ENCODE assay signal across 11 mouse cellular contexts in the genomic region with DNA sequence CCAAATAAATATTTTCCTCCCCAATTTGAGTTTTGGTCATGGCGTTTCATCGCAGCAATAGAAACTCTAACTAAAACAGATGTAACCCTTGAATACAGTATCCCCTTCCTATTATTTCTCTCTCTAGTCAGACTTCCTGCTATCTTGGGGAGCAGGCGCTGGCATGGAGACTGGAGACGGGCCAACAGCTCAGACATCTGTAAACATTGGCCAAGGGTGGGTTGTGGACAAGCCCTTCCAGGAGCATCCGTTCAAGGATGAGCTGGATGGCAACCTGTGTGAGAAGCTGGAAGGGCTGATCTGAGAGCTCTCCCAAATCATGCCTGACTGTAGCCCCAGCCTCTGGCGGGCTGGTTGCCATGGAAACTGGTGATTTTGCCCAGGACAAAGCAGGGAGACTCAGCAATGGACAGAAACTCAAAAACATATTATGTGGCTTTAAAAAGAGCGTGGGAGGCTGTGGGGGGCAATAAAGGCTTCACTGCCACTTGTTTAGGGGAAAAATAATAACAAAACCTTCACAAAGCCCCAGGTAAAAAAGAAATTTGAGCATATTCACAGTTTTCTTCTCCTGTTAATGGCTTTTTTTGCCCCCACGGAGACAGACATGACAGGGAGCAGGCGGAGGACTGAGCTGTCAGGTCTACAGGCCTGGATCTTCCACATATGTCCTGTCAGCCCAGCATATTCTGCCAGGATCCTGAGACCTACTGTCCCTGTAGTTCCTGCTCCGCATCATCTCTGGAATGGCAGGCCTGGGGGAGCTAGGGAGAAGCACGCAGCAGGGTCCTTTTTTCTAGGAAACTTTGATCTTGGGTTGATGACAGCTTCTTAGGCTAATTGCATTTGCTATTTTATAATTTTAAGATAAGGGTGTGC.
DNase-seq lines count a peak whose midpoint lies in the region; ATAC-seq and TF ChIP-seq lines count a peak whose summit lies in the region.
"Had no signal": no experiment of that assay in that cellular context is flagged by ENCODE, and none has a peak within 500 bp of the region (broad histone marks: within the 10 kb centered on the region; RNA-seq: fewer than 3 reads in every experiment).

No protein-coding gene starts in this region.

- H3K4me2 ChIP-seq in hindbrain, embryonic 13.5 days, result no peak overlapping the region
- no peak overlapping the region for H3K4me2 ChIP-seq in midbrain, embryonic 14.5 days (ENCODE audit: low read length)
- H3K4me2 ChIP-seq in liver, postnatal 0 days (ENCODE audit: low read depth, low read length), result no peak overlapping the region

- H3K27ac ChIP-seq in hindbrain, embryonic 13.5 days, result peak overlapping the region; percentile 80
- peak overlapping the region; percentile 87 for H3K27ac ChIP-seq in midbrain, embryonic 14.5 days (replicated peaks; ENCODE audit: low read depth, low read length)
- no peak overlapping the region for H3K27ac ChIP-seq in liver, postnatal 0 days (ENCODE audit: low read depth)

- no peaks in the 10 kb centered on the region for H3K36me3 ChIP-seq in hindbrain, embryonic 13.5 days
- no peaks in the 10 kb centered on the region for H3K36me3 ChIP-seq in midbrain, embryonic 14.5 days (ENCODE audit: control insufficient read depth, insufficient read depth, low read length)
- H3K36me3 ChIP-seq in liver, postnatal 0 days (replicated peaks; ENCODE audit: insufficient read depth, low read length), result no peaks in the 10 kb centered on the region

- 48% methylated on average over 11 of the region's 11 CpGs for WGBS in hindbrain, embryonic 13.5 days
- WGBS in midbrain, embryonic 14.5 days, result 33% methylated on average over 11 of the region's 11 CpGs
- 64% methylated on average over 11 of the region's 11 CpGs for WGBS in liver, postnatal 0 days (ENCODE audit: insufficient replicate concordance)

- 0 out of 2 replicates have a peak overlapping the region, but pooled peaks have one; percentile 49 for H3K9ac ChIP-seq in hindbrain, embryonic 13.5 days
- peak overlapping the region; percentile 18; the same call in 1 of the 2 replicates for H3K9ac ChIP-seq in midbrain, embryonic 14.5 days (replicated peaks; ENCODE audit: low read length)
- H3K9ac ChIP-seq in liver, postnatal 0 days (replicated peaks), result no peak overlapping the region

- ATAC-seq in hindbrain, embryonic 13.5 days (ENCODE audit: low FRiP score), result peak; percentile 56; the same call in 1 of the 2 replicates
- peak; percentile 69 for ATAC-seq in midbrain, embryonic 14.5 days (ENCODE audit: low FRiP score, low TSS enrichment)
- no peak for ATAC-seq in liver, postnatal 0 days
- ATAC-seq: inflammation-experienced regulatory T-cells, adult 6 months had no signal

- no peaks in the 10 kb centered on the region for H3K27me3 ChIP-seq in hindbrain, embryonic 13.5 days
- no peaks in the 10 kb centered on the region for H3K27me3 ChIP-seq in midbrain, embryonic 14.5 days (ENCODE audit: control insufficient read depth, insufficient read depth, low read length)
- H3K27me3 ChIP-seq in liver, postnatal 0 days (ENCODE audit: insufficient read depth, low read length), result no peaks in the 10 kb centered on the region

- DNase-seq in cerebellum, postnatal 10 days, result peak; percentile 82 to 87
- DNase-seq in cerebellum, adult 18-20 months, result no peak
- DNase-seq in brain, embryonic 18.5 days (ENCODE audit: low read depth, low spot score), result peak; percentile 56
- DNase-seq in midbrain, embryonic 14.5 days, result peak; percentile 89
- no peak for DNase-seq in liver, postnatal 0 days
- no peak for DNase-seq in frontal cortex, postnatal 25 days (ENCODE audit: low spot score in 2 of 2)
- DNase-seq in adrenal gland, postnatal 25 days, result no peak
- DNase-seq: gastrocnemius, postnatal 36 days had no signal

- no peak for TF ChIP-seq EP300 in liver, postnatal 0 days (IDR thresholded peaks at IDR 0.05; ENCODE audit: low read depth)

- peaks cover 28% of the 10 kb centered on the region for H3K4me1 ChIP-seq in hindbrain, embryonic 13.5 days (replicated peaks)
- peaks cover 29% of the 10 kb centered on the region for H3K4me1 ChIP-seq in midbrain, embryonic 14.5 days (ENCODE audit: control insufficient read depth, insufficient read depth, low read length)
- H3K4me1 ChIP-seq in liver, postnatal 0 days (ENCODE audit: insufficient read depth), result no peaks in the 10 kb centered on the region

- no peaks in the 10 kb centered on the region for H3K9me3 ChIP-seq in hindbrain, embryonic 13.5 days
- no peaks in the 10 kb centered on the region for H3K9me3 ChIP-seq in midbrain, embryonic 14.5 days (ENCODE audit: control insufficient read depth, low read length)
- no peaks in the 10 kb centered on the region for H3K9me3 ChIP-seq in liver, postnatal 0 days (ENCODE audit: low read length)

- H3K4me3 ChIP-seq in hindbrain, embryonic 13.5 days, result no peak overlapping the region
- H3K4me3 ChIP-seq in midbrain, embryonic 14.5 days (replicated peaks; ENCODE audit: low read depth, low read length), result no peak overlapping the region
- H3K4me3 ChIP-seq in liver, postnatal 0 days (ENCODE audit: low read depth, low read length), result no peak overlapping the region
- H3K4me3 ChIP-seq: myocyte had no signal

- TF ChIP-seq CTCF in liver, postnatal 0 days (IDR thresholded peaks at IDR 0.05; ENCODE audit: low read depth), result no peak

Comparison
In these comparisons a context has a peak if more than half of its experiments do, and no peak if none do; other contexts are left out.
1. DNase-seq: peak in cerebellum, postnatal 10 days (2 of 2), brain, embryonic 18.5 days (single experiment) and midbrain, embryonic 14.5 days (single experiment); none in cerebellum, adult 18-20 months (0 of 2), liver, postnatal 0 days (single experiment), frontal cortex, postnatal 25 days (0 of 2) and adrenal gland, postnatal 25 days (single experiment).